Mouse (Mus musculus) common myeloid progenitor, adult 5-6 weeks (primary cell): ENCODE data around the gene Slc6a21. TPM values are rescaled to one million over a fixed set of nuclear protein-coding genes. Genes with fewer than 3 reads are reported as not detected.

Experiments used
- ATAC-seq: replicated peaks from 2 replicates; pipeline ENCODE4 v1.8.0; 2016; ENCODE audit warnings: low read depth, mild to moderate bottlenecking, moderate TSS enrichment, inconsistent platforms; ENCODE audit not compliant: poor library complexity, severe bottlenecking
- total RNA-seq: library from RNA; stranded (forward); fragments of 200-1000, 187-1606 nt; gene quantifications from 2 replicates; pipeline ENCODE4 v1.2.3, GENCODE M21; 2017

Gene Slc6a21
- total RNA-seq: not detected in 2 replicates

- peak; percentile 81 for ATAC-seq
Measured at GRCm38 (mm10) chr7:45277136-45277760, at the start of gene Slc6a21. Gene Slc6a21 (plus strand): TSS chr7:45277513.

GRCm38 (mm10) chr7:45228548-45228947, 48.8 kb upstream of the Slc6a21 start:
- no peak for ATAC-seq

- ATAC-seq: no peak
Measured at GRCm38 (mm10) chr7:45229046-45229445, 48.3 kb upstream of the Slc6a21 start.

- 0 out of 2 replicates have a peak, but pooled peaks have one; percentile 26 for ATAC-seq
Measured at GRCm38 (mm10) chr7:45229459-45230203, 47.7 kb upstream of the Slc6a21 start.

- ATAC-seq: no peak
Measured at GRCm38 (mm10) chr7:45231192-45231591, 46.1 kb upstream of the Slc6a21 start.

- no peak for ATAC-seq
Measured at GRCm38 (mm10) chr7:45231941-45232340, 45.4 kb upstream of the Slc6a21 start.

- ATAC-seq: no peak
Measured at GRCm38 (mm10) chr7:45232716-45233465, 44.4 kb upstream of the Slc6a21 start.

- peak; percentile 30 for ATAC-seq
Measured at GRCm38 (mm10) chr7:45233580-45234332, 43.6 kb upstream of the Slc6a21 start.

GRCm38 (mm10) chr7:45234333-45234841, 42.9 kb upstream of the Slc6a21 start:
- ATAC-seq: no peak

- ATAC-seq: no peak
Measured at GRCm38 (mm10) chr7:45234922-45235571, 42.3 kb upstream of the Slc6a21 start.

- no peak for ATAC-seq
Measured at GRCm38 (mm10) chr7:45235656-45236180, 41.6 kb upstream of the Slc6a21 start.

GRCm38 (mm10) chr7:45237747-45238699, 39.3 kb upstream of the Slc6a21 start:
- 0 out of 2 replicates have a peak, but pooled peaks have one; percentile 10 for ATAC-seq

- ATAC-seq: peak; percentile 79
Measured at GRCm38 (mm10) chr7:45238723-45239496, 38.4 kb upstream of the Slc6a21 start, which contains the start of gene Cd37. Gene Cd37 (minus strand): TSS chr7:45239115.

- ATAC-seq: no peak
Measured at GRCm38 (mm10) chr7:45240109-45240508, 37.2 kb upstream of the Slc6a21 start.

GRCm38 (mm10) chr7:45240633-45241388, 36.5 kb upstream of the Slc6a21 start, which contains the start of gene Slc6a16:
Gene Slc6a16 (plus strand): TSS chr7:45241085.
- no peak for ATAC-seq

GRCm38 (mm10) chr7:45241389-45241749, 35.9 kb upstream of the Slc6a21 start:
- ATAC-seq: no peak
